Mouse (Mus musculus): ENCODE data around the gene Zfp579.
"Not testable (repeated sequence)": the region's sequence is repeated elsewhere in the genome, so short reads cannot be mapped to it uniquely, and the experiment has no call there.

Zfp579 gene

GRCm38 (mm10) chr7:5015118-5016001 is 19.4 kb upstream of the Zfp579 start, which contains the start of gene Gm44973:
Gm44973 (plus strand) TSS chr7:5015496.
- peak; percentile 90 to 92 for DNase-seq (ENCODE audit: low spot score in 2 of 2)

- DNase-seq (ENCODE audit: low spot score in 2 of 2) = peak; percentile 97 to 98
Measured at GRCm38 (mm10) chr7:5014251-5015117, 18.5 kb upstream of the Zfp579 start, which contains the start of the genes Zfp524 and Fiz1. Zfp524 (plus strand) TSS chr7:5014415. Fiz1 (minus strand) TSS chr7:5014697.

- DNase-seq (ENCODE audit: low spot score in 2 of 2) = no peak
Measured at GRCm38 (mm10) chr7:5012681-5013513, 16.9 kb upstream of the Zfp579 start.

- DNase-seq (ENCODE audit: low spot score in 2 of 2) = no peak
Measured at GRCm38 (mm10) chr7:5008229-5008628, 12.3 kb upstream of the Zfp579 start.

- DNase-seq (ENCODE audit: low spot score in 2 of 2) = not testable (repeated sequence)
Measured at GRCm38 (mm10) chr7:5002876-5003275, 6.9 kb upstream of the Zfp579 start.

GRCm38 (mm10) chr7:4999876-5000275 is 3.9 kb upstream of the Zfp579 start:
- no peak for DNase-seq (ENCODE audit: low spot score in 2 of 2)

- no peak for DNase-seq (ENCODE audit: low spot score in 2 of 2)
Measured at GRCm38 (mm10) chr7:4996934-4997333, 976 bp upstream of the Zfp579 start.

- no peak for DNase-seq (ENCODE audit: low spot score in 2 of 2)
Measured at GRCm38 (mm10) chr7:4995268-4996002, 523 bp downstream of the Zfp579 start.

- no peak for DNase-seq (ENCODE audit: low spot score in 2 of 2)
Measured at GRCm38 (mm10) chr7:4993999-4994788, 1.8 kb downstream of the Zfp579 start.

GRCm38 (mm10) chr7:4993347-4993998 is 2.5 kb downstream of the Zfp579 start:
- DNase-seq (ENCODE audit: low spot score in 2 of 2) = no peak

- no peak for DNase-seq (ENCODE audit: low spot score in 2 of 2)
Measured at GRCm38 (mm10) chr7:4988250-4988649, 7.7 kb downstream of the Zfp579 start.

- DNase-seq (ENCODE audit: low spot score in 2 of 2) = no peak
Measured at GRCm38 (mm10) chr7:4976832-4977231, 19.1 kb downstream of the Zfp579 start.

GRCm38 (mm10) chr7:4975455-4975854 is 20.5 kb downstream of the Zfp579 start:
- no peak for DNase-seq (ENCODE audit: low spot score in 2 of 2)

- peak; percentile 18 to 53 for DNase-seq (ENCODE audit: low spot score in 2 of 2)
Measured at GRCm38 (mm10) chr7:4972321-4973047, 23.5 kb downstream of the Zfp579 start.

- DNase-seq (ENCODE audit: low spot score in 2 of 2) = no peak
Measured at GRCm38 (mm10) chr7:4971710-4972109, 24.2 kb downstream of the Zfp579 start.

GRCm38 (mm10) chr7:4971068-4971467 is 24.9 kb downstream of the Zfp579 start, which contains the start of gene Sbk3:
Sbk3 (minus strand) TSS chr7:4971168.
- DNase-seq (ENCODE audit: low spot score in 2 of 2) = no peak

- DNase-seq (ENCODE audit: low spot score in 2 of 2) = no peak
Measured at GRCm38 (mm10) chr7:4964988-4965387, 31.0 kb downstream of the Zfp579 start.

GRCm38 (mm10) chr7:4964272-4964671 is 31.7 kb downstream of the Zfp579 start, which contains the start of gene Sbk2:
Sbk2 (minus strand) TSS chr7:4964406.
- DNase-seq (ENCODE audit: low spot score in 2 of 2) = peak; percentile 67 to 78

Measured in urinary bladder, postnatal 36 days (tissue).